Mouse (Mus musculus) megakaryocyte, adult 5-6 weeks (primary cell): Measurements from ENCODE around the gene Six1. TPM values are rescaled to one million over a fixed set of nuclear protein-coding genes. Genes with fewer than 3 reads are reported as not detected.

ENCODE experiments used
- total RNA-seq, 2 experiments: library from RNA; stranded (forward) in 1 of 2; stranded (reverse) in 1 of 2; fragments of 153-499, 151-499 nt in 1 of 2; fragments of 221-1000, 200-1000 nt in 1 of 2; gene quantifications; 2 replicates each; pipeline versions ENCODE4 v1.2.3 to v1.2.4; 2015 to 2017

Six1 gene
- total RNA-seq, 2 experiments from 2014 or later = 0.04 TPM; not detected in 1

Other genes starting within 250 kb of the Six1 start
- not detected in 2 replicates for gene Six6, start 114.0 kb downstream of the Six1 start, total RNA-seq (2015)
- gene Six6, start 114.0 kb downstream of the Six1 start, total RNA-seq (2017) = not detected in 2 replicates
- 0.13 and 0.59 TPM in 2 replicates for gene 4930447C04Rik, start 113.1 kb downstream of the Six1 start, total RNA-seq (2015)
- gene 4930447C04Rik, start 113.1 kb downstream of the Six1 start, total RNA-seq (2017) = 0.59 TPM in 1 of 2 replicates, not detected in the other
- not detected in 2 replicates for gene Six4, start 59.6 kb upstream of the Six1 start, total RNA-seq (2015)
- 0.07 TPM in 1 of 2 replicates, not detected in the other for gene Six4, start 59.6 kb upstream of the Six1 start, total RNA-seq (2017)
- gene Mnat1, start 69.8 kb upstream of the Six1 start, total RNA-seq (2015) = 11.0 and 17.1 TPM in 2 replicates
- 14.4 and 20.5 TPM in 2 replicates for gene Mnat1, start 69.8 kb upstream of the Six1 start, total RNA-seq (2017)
- gene Trmt5, start 232.8 kb upstream of the Six1 start, total RNA-seq (2015) = 16.0 and 16.2 TPM in 2 replicates
- gene Trmt5, start 232.8 kb upstream of the Six1 start, total RNA-seq (2017) = 11.6 and 14.5 TPM in 2 replicates
- gene Slc38a6, start 232.9 kb upstream of the Six1 start, total RNA-seq (2015) = 7.9 and 9.0 TPM in 2 replicates
- gene Slc38a6, start 232.9 kb upstream of the Six1 start, total RNA-seq (2017) = 5.0 and 7.2 TPM in 2 replicates